Mouse (Mus musculus) megakaryocyte progenitor cell, adult 5-6 weeks (primary cell): ENCODE data around the gene Slc18a3. TPM values are rescaled to one million over a fixed set of nuclear protein-coding genes. Genes with fewer than 3 reads are reported as not detected.

Experiments used
- ATAC-seq: replicated peaks from 2 replicates; pipeline ENCODE4 v1.8.0; 2016; ENCODE audit warnings: mild to moderate bottlenecking, moderate TSS enrichment, inconsistent platforms; ENCODE audit not compliant: poor library complexity
- total RNA-seq, 2 experiments: library from RNA; stranded (forward) in 1 of 2; stranded (reverse) in 1 of 2; fragments of 157-497, 149-512 nt in 1 of 2; fragments of 200-1000 nt in 1 of 2; gene quantifications; 2 replicates each; pipeline versions ENCODE4 v1.2.3 to v1.2.4; 2015 to 2017

Slc18a3 gene
- total RNA-seq, 2 experiments from 2014 or later = not detected

GRCm38 (mm10) chr14:32463211-32464040, 1.2 kb downstream of the Slc18a3 start:
- ATAC-seq = no peak

GRCm38 (mm10) chr14:32452552-32452951, 12.1 kb downstream of the Slc18a3 start:
- ATAC-seq = no peak

- no peak for ATAC-seq
These were observed 17.7 kb downstream of the Slc18a3 start for GRCm38 (mm10) chr14:32446989-32447388.

- ATAC-seq = no peak
These were observed 21.2 kb downstream of the Slc18a3 start for GRCm38 (mm10) chr14:32443446-32443845.

GRCm38 (mm10) chr14:32439744-32440143, 24.9 kb downstream of the Slc18a3 start:
- no peak for ATAC-seq

- ATAC-seq = no peak
These were observed 25.3 kb downstream of the Slc18a3 start for GRCm38 (mm10) chr14:32439316-32439715.

GRCm38 (mm10) chr14:32437352-32437793, 27.3 kb downstream of the Slc18a3 start:
- ATAC-seq = no peak

- ATAC-seq = no peak
These were observed 35.5 kb downstream of the Slc18a3 start for GRCm38 (mm10) chr14:32429030-32429602.

GRCm38 (mm10) chr14:32423946-32424345, 40.7 kb downstream of the Slc18a3 start:
- no peak for ATAC-seq

- ATAC-seq = no peak
These were observed 45.9 kb downstream of the Slc18a3 start for GRCm38 (mm10) chr14:32418747-32419146.

Other genes with a start within 250 kb of the Slc18a3 start
- gene Ogdhl, start 142.8 kb downstream of the Slc18a3 start, total RNA-seq (2015) = not detected in 2 replicates
- not detected in 2 replicates for gene Ogdhl, start 142.8 kb downstream of the Slc18a3 start, total RNA-seq (2017)
- not detected in 2 replicates for gene 1700024G13Rik, start 76.5 kb downstream of the Slc18a3 start, total RNA-seq (2015)
- gene 1700024G13Rik, start 76.5 kb downstream of the Slc18a3 start, total RNA-seq (2017) = not detected in 2 replicates
- not detected in 2 replicates for gene Chat, start 1.1 kb upstream of the Slc18a3 start, total RNA-seq (2015)
- not detected in 2 replicates for gene Chat, start 1.1 kb upstream of the Slc18a3 start, total RNA-seq (2017)
- gene Ercc6, start 48.7 kb upstream of the Slc18a3 start, total RNA-seq (2015) = 18.2 and 21.2 TPM in 2 replicates
- 19.9 and 27.7 TPM in 2 replicates for gene Ercc6, start 48.7 kb upstream of the Slc18a3 start, total RNA-seq (2017)
- not detected in 2 replicates for gene Prrxl1, start 134.6 kb upstream of the Slc18a3 start, total RNA-seq (2015)
- not detected in 2 replicates for gene Prrxl1, start 134.6 kb upstream of the Slc18a3 start, total RNA-seq (2017)
- not detected in 2 replicates for gene 3425401B19Rik, start 220.4 kb upstream of the Slc18a3 start, total RNA-seq (2015)
- gene 3425401B19Rik, start 220.4 kb upstream of the Slc18a3 start, total RNA-seq (2017) = not detected in 2 replicates